Mouse (Mus musculus): ENCODE measurements at regions not wholly inside any gene's neighbourhood (a gene's known extent, or its start where the extent isn't known, plus 50 kb on each side); places are given as distances from the start of the nearest gene placed in this dataset.

DNA sequence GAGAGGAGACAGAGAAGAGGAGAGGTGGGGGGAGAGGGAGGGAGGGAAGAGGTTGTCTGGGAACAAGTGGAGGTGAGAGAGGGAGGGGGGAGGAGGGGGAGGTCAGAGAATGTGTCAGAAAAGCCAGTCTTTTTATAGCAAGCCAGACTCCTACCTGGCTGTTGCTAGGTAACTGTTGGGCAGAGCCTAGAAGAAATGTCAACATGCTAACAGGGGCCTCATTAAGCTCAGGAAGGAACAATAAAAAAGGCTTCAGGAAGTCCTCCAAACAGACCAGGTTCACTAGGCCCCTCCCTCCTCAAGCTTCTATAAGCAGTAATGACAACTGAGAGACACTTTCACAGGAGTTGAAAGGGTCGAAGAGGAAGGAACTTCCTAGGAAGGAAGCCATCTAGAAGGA lies 494.8 kb downstream of the Plekhb2 start:
- TF ChIP-seq POLR2A (IDR thresholded peaks at IDR 0.05; ENCODE audit: insufficient read depth, low read depth, low read length) (no peak), CTCF (IDR thresholded peaks at IDR 0.05; ENCODE audit: insufficient read depth, low read depth, low read length) (no peak)

Data from olfactory bulb, adult 2 months (tissue).